Mouse (Mus musculus) MEL (cell line): ENCODE results near the gene Efna4.

Experiments used
- CHD1 ChIP-seq: IDR thresholded peaks from 2 replicates; pipeline ENCODE4 v1.6.1; 2012; ENCODE audit warnings: low read depth, mild to moderate bottlenecking, inconsistent platforms, low read length, improper control_type of control experiment
- CHD2 ChIP-seq: IDR thresholded peaks from 2 replicates; pipeline ENCODE4 v1.6.1; 2011; ENCODE audit warnings: low read length, improper control_type of control experiment
- CTCF ChIP-seq, 3 experiments: IDR thresholded peaks in 2 of 3; conservative IDR thresholded peaks in 1 of 3; 2 replicates each; pipeline ENCODE4 v1.5.1; 2011 to 2012; ENCODE audit warnings: low read length in 3 of 3, low read depth in 2 of 3, mild to moderate bottlenecking in 2 of 3, improper control_type of control experiment in 1 of 3, inconsistent platforms in 1 of 3, mixed read lengths in 1 of 3, moderate library complexity in 1 of 3; ENCODE audit not compliant: control insufficient read depth in 1 of 3, insufficient read depth in 1 of 3, poor library complexity in 1 of 3, severe bottlenecking in 1 of 3
- GATA1 ChIP-seq: IDR thresholded peaks from 2 replicates; pipeline ENCODE4 v1.6.1; 2011; ENCODE audit warnings: low read depth, low read length, improper control_type of control experiment
- MAFK ChIP-seq: IDR thresholded peaks from 2 replicates; pipeline ENCODE4 v1.6.1; 2011; ENCODE audit warnings: low read depth, mild to moderate bottlenecking, low read length, improper control_type of control experiment, borderline replicate concordance
- MEF2A ChIP-seq: IDR thresholded peaks from 2 replicates; pipeline ENCODE4 v1.6.1; 2014; ENCODE audit warnings: low read depth, mild to moderate bottlenecking, inconsistent platforms, low read length, improper control_type of control experiment; ENCODE audit not compliant: poor library complexity, insufficient replicate concordance, severe bottlenecking; ENCODE audit errors: extremely low read depth
- NELFE ChIP-seq: IDR thresholded peaks from 2 replicates; pipeline ENCODE4 v1.6.1; 2011; ENCODE audit warnings: low read depth, low read length, improper control_type of control experiment
- POLR2A ChIP-seq, 2 experiments: IDR thresholded peaks; 2 replicates each; pipeline ENCODE4 v1.6.1; 2011 to 2012; ENCODE audit warnings: low read length in 2 of 2, mild to moderate bottlenecking in 2 of 2, control low read depth in 1 of 2, improper control_type of control experiment in 1 of 2, low read depth in 1 of 2, moderate library complexity in 1 of 2; ENCODE audit not compliant: control insufficient read depth in 1 of 2, insufficient read depth in 1 of 2, poor library complexity in 1 of 2
- POLR2AphosphoS2 ChIP-seq: IDR thresholded peaks from 2 replicates; pipeline ENCODE4 v1.6.1; 2011; ENCODE audit warnings: low read length, improper control_type of control experiment
- SMC3 ChIP-seq: IDR thresholded peaks from 2 replicates; pipeline ENCODE4 v1.6.1; 2011; ENCODE audit warnings: low read depth, low read length, improper control_type of control experiment
- USF2 ChIP-seq, 2 experiments: IDR thresholded peaks; 2 replicates each; pipeline ENCODE4 v1.6.1; 2011 to 2012; ENCODE audit warnings: improper control_type of control experiment in 2 of 2, low read length in 2 of 2, borderline replicate concordance in 1 of 2, inconsistent platforms in 1 of 2, low read depth in 1 of 2, mild to moderate bottlenecking in 1 of 2; ENCODE audit not compliant: insufficient read depth in 1 of 2
- ZC3H11A ChIP-seq: IDR thresholded peaks from 2 replicates; pipeline ENCODE4 v1.6.1; 2012; ENCODE audit warnings: low read depth, mild to moderate bottlenecking, inconsistent platforms, low read length, improper control_type of control experiment
- ZNF384 ChIP-seq: IDR thresholded peaks from 2 replicates; pipeline ENCODE4 v1.6.1; 2012; ENCODE audit warnings: low read depth, mild to moderate bottlenecking, inconsistent platforms, low read length, improper control_type of control experiment

DNA sequence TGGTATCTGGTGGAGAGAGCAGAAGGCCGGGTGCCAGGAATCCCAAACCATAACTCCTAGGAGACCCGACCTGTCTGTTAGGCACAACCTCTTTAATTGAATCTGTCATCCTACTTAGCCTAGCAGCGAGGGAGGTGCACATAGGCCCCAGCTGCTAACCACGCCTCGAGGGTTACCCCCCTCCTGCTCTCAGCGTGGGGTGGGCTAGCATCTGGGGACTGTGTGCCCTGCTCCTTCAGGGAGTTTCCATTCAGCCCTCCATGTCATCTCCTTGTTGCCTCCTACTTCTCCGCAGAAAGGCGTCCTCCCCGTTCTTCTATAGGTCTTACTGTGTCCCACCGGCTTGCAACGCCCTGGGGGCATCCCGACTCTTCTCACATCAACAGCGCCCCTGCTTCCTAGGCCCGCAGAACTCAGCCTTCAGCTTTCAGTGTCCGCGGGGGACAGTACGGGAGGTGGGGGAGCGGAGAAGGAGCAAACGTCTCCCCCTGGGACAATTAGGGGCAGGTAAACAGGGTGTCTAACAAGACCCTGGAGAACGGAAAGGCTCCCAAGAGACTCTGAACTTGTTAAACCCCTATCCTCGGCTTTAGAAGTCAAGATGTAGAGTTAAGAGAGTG, 18.7 kb downstream of the Efna4 start:
- TF ChIP-seq POLR2A (IDR thresholded peaks at IDR 0.05; ENCODE audit: control insufficient read depth in 1 of 2, insufficient read depth in 1 of 2, low read depth in 1 of 2, low read length in 2 of 2, poor library complexity in 1 of 2) (no peak), CTCF (IDR thresholded peaks at IDR 0.05 in 2 of 3, conservative IDR thresholded peaks at IDR 0.05 in 1 of 3; ENCODE audit: control insufficient read depth in 1 of 3, insufficient read depth in 1 of 3, low read depth in 2 of 3, low read length in 3 of 3, poor library complexity in 1 of 3, severe bottlenecking in 1 of 3) (no peak), CHD2 (no peak), GATA1 (no peak), SMC3 (no peak), ZC3H11A (no peak), POLR2AphosphoS2 (no peak), USF2 (IDR thresholded peaks at IDR 0.05; ENCODE audit: borderline replicate concordance in 1 of 2, insufficient read depth in 1 of 2, low read depth in 1 of 2, low read length in 2 of 2) (no peak), MAFK (no peak), ZNF384 (no peak), MEF2A (no peak), NELFE (no peak), CHD1 (no peak)
